Mouse (Mus musculus): ENCODE data around the gene Kif1c. TPM values are rescaled to one million over a fixed set of nuclear protein-coding genes. Genes with fewer than 3 reads are reported as not detected.

The Kif1c gene
- polyA plus RNA-seq, 1 experiment from 2014 or later: 14.3 TPM

GRCm38 (mm10) chr11:70733256-70733655 is 32.9 kb downstream of the Kif1c start:
- Histone ChIP-seq H3K4me2 (ENCODE audit: low read length) (no peak overlapping the region), H3K9me3 (ENCODE audit: control insufficient read depth, low read length) (no peaks in the 10 kb centered on the region), H3K9ac (ENCODE audit: low read length) (no peak overlapping the region), H3K27me3 (replicated peaks; ENCODE audit: control insufficient read depth, insufficient read depth, low read length) (no peaks in the 10 kb centered on the region), H3K27ac (ENCODE audit: low read depth) (no peak overlapping the region), H3K36me3 (ENCODE audit: control insufficient read depth, insufficient read depth, low read length) (peaks cover 15% of the 10 kb centered on the region), H3K4me1 (replicated peaks; ENCODE audit: control insufficient read depth, insufficient read depth, low read length) (no peaks in the 10 kb centered on the region), H3K4me3 (ENCODE audit: low read depth, low read length) (no peak overlapping the region)
- ATAC-seq (replicated peaks; ENCODE audit: low FRiP score, low TSS enrichment, low read depth) (no peak), DNase-seq (ENCODE audit: low spot score) (no peak)
- WGBS: 55% methylated on average over 5 of the region's 5 CpGs

GRCm38 (mm10) chr11:70737749-70738148 is 37.4 kb downstream of the Kif1c start:
- Histone ChIP-seq H3K9ac (ENCODE audit: low read length) (no peak overlapping the region), H3K4me1 (replicated peaks; ENCODE audit: control insufficient read depth, insufficient read depth, low read length) (no peaks in the 10 kb centered on the region), H3K36me3 (ENCODE audit: control insufficient read depth, insufficient read depth, low read length) (no peaks in the 10 kb centered on the region), H3K4me3 (ENCODE audit: low read depth, low read length) (no peak overlapping the region), H3K27ac (ENCODE audit: low read depth) (no peak overlapping the region), H3K4me2 (ENCODE audit: low read length) (no peak overlapping the region), H3K9me3 (ENCODE audit: control insufficient read depth, low read length) (no peaks in the 10 kb centered on the region), H3K27me3 (replicated peaks; ENCODE audit: control insufficient read depth, insufficient read depth, low read length) (no peaks in the 10 kb centered on the region)
- 55% methylated on average over 5 of the region's 5 CpGs for WGBS
- DNase-seq (ENCODE audit: low spot score): no peak
- 0 out of 2 replicates have a peak, but pooled peaks have one; percentile 55 for ATAC-seq (replicated peaks; ENCODE audit: low FRiP score, low TSS enrichment, low read depth)

GRCm38 (mm10) chr11:70741603-70742002 is 41.3 kb downstream of the Kif1c start:
- no peak overlapping the region for H3K4me2 ChIP-seq (ENCODE audit: low read length)
- no peaks in the 10 kb centered on the region for H3K36me3 ChIP-seq (ENCODE audit: control insufficient read depth, insufficient read depth, low read length)
- no peak overlapping the region for H3K27ac ChIP-seq (ENCODE audit: low read depth)
- H3K4me3 ChIP-seq (ENCODE audit: low read depth, low read length): no peak overlapping the region
- H3K9ac ChIP-seq (ENCODE audit: low read length): no peak overlapping the region
- no peaks in the 10 kb centered on the region for H3K4me1 ChIP-seq (replicated peaks; ENCODE audit: control insufficient read depth, insufficient read depth, low read length)
- no peaks in the 10 kb centered on the region for H3K27me3 ChIP-seq (replicated peaks; ENCODE audit: control insufficient read depth, insufficient read depth, low read length)
- H3K9me3 ChIP-seq (ENCODE audit: control insufficient read depth, low read length): no peaks in the 10 kb centered on the region
- 77% methylated on average over 3 of the region's 3 CpGs for WGBS
- ATAC-seq (replicated peaks; ENCODE audit: low FRiP score, low TSS enrichment, low read depth): no peak
- no peak for DNase-seq (ENCODE audit: low spot score)

GRCm38 (mm10) chr11:70742117-70742516 is 41.8 kb downstream of the Kif1c start:
- Histone ChIP-seq H3K36me3 (ENCODE audit: control insufficient read depth, insufficient read depth, low read length) (no peaks in the 10 kb centered on the region), H3K4me2 (ENCODE audit: low read length) (no peak overlapping the region), H3K9ac (ENCODE audit: low read length) (no peak overlapping the region), H3K27ac (ENCODE audit: low read depth) (no peak overlapping the region), H3K4me1 (replicated peaks; ENCODE audit: control insufficient read depth, insufficient read depth, low read length) (no peaks in the 10 kb centered on the region), H3K4me3 (ENCODE audit: low read depth, low read length) (no peak overlapping the region), H3K27me3 (replicated peaks; ENCODE audit: control insufficient read depth, insufficient read depth, low read length) (no peaks in the 10 kb centered on the region), H3K9me3 (ENCODE audit: control insufficient read depth, low read length) (no peaks in the 10 kb centered on the region)
- no peak for DNase-seq (ENCODE audit: low spot score)
- 87% methylated on average over 7 of the region's 7 CpGs for WGBS
- ATAC-seq (replicated peaks; ENCODE audit: low FRiP score, low TSS enrichment, low read depth): no peak

GRCm38 (mm10) chr11:70742581-70743459 is 42.5 kb downstream of the Kif1c start:
- ATAC-seq (replicated peaks; ENCODE audit: low FRiP score, low TSS enrichment, low read depth) (no peak), DNase-seq (ENCODE audit: low spot score) (no peak)
- Histone ChIP-seq H3K27ac (ENCODE audit: low read depth) (no peak overlapping the region), H3K4me2 (ENCODE audit: low read length) (no peak overlapping the region), H3K9ac (ENCODE audit: low read length) (no peak overlapping the region), H3K9me3 (ENCODE audit: control insufficient read depth, low read length) (no peaks in the 10 kb centered on the region), H3K36me3 (ENCODE audit: control insufficient read depth, insufficient read depth, low read length) (no peaks in the 10 kb centered on the region), H3K4me1 (replicated peaks; ENCODE audit: control insufficient read depth, insufficient read depth, low read length) (no peaks in the 10 kb centered on the region), H3K4me3 (ENCODE audit: low read depth, low read length) (no peak overlapping the region), H3K27me3 (replicated peaks; ENCODE audit: control insufficient read depth, insufficient read depth, low read length) (no peaks in the 10 kb centered on the region)
- 78% methylated on average over 12 of the region's 12 CpGs for WGBS

GRCm38 (mm10) chr11:70745636-70746035 is 45.3 kb downstream of the Kif1c start:
- Histone ChIP-seq H3K4me1 (replicated peaks; ENCODE audit: control insufficient read depth, insufficient read depth, low read length) (no peaks in the 10 kb centered on the region), H3K4me3 (ENCODE audit: low read depth, low read length) (no peak overlapping the region), H3K9me3 (ENCODE audit: control insufficient read depth, low read length) (peaks cover 6% of the 10 kb centered on the region), H3K27me3 (replicated peaks; ENCODE audit: control insufficient read depth, insufficient read depth, low read length) (no peaks in the 10 kb centered on the region), H3K27ac (ENCODE audit: low read depth) (no peak overlapping the region), H3K9ac (ENCODE audit: low read length) (no peak overlapping the region), H3K36me3 (ENCODE audit: control insufficient read depth, insufficient read depth, low read length) (no peaks in the 10 kb centered on the region), H3K4me2 (ENCODE audit: low read length) (no peak overlapping the region)
- ATAC-seq (replicated peaks; ENCODE audit: low FRiP score, low TSS enrichment, low read depth) (no peak), DNase-seq (ENCODE audit: low spot score) (no peak)
- WGBS: 74% methylated on average over 7 of the region's 7 CpGs

DNA sequence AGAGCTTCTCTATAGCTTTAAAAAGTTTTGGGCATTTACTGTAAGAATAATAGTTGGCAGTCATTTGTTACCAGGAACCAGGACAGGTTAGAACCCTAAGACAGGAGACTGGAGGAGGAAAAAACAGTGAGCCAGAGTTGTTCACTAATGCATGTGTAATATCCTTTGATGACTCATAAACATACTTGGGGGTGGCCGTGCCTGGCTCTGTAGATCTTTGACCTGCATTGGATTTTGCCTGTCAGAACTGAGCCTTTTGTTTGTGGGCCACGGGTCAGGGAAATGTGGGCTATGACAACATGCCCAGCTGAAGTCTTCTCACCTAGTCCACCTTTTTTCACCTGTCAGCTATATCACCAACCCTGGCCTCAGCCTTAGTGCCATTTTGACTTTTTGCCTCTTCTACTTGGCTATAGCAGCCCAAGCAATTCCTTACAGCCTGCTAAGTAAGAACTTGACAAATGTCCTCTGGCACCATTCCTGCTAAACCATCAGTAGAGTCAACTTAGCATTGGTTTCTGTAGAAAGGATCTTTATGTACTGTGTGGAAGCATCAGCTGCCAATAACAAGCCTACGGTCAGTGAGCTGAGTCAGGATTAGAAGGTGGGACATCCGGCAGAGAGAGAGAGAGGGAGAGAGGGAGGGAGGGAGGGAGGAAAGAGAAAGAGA is 47.7 kb downstream of the Kif1c start:
- no peak overlapping the region for H3K27ac ChIP-seq (ENCODE audit: low read depth)
- H3K4me1 ChIP-seq (replicated peaks; ENCODE audit: control insufficient read depth, insufficient read depth, low read length): no peaks in the 10 kb centered on the region
- no peak overlapping the region for H3K4me3 ChIP-seq (ENCODE audit: low read depth, low read length)
- no peaks in the 10 kb centered on the region for H3K36me3 ChIP-seq (ENCODE audit: control insufficient read depth, insufficient read depth, low read length)
- no peak overlapping the region for H3K4me2 ChIP-seq (ENCODE audit: low read length)
- H3K9me3 ChIP-seq (ENCODE audit: control insufficient read depth, low read length): peaks cover 6% of the 10 kb centered on the region
- no peak overlapping the region for H3K9ac ChIP-seq (ENCODE audit: low read length)
- no peaks in the 10 kb centered on the region for H3K27me3 ChIP-seq (replicated peaks; ENCODE audit: control insufficient read depth, insufficient read depth, low read length)
- 77% methylated on average over 4 of the region's 4 CpGs for WGBS
- ATAC-seq (replicated peaks; ENCODE audit: low FRiP score, low TSS enrichment, low read depth): no peak
- DNase-seq (ENCODE audit: low spot score): no peak

- peak overlapping the region; percentile 55 for H3K27ac ChIP-seq (ENCODE audit: low read depth)
- WGBS: 64% methylated on average over 4 of the region's 4 CpGs
- H3K9ac ChIP-seq (ENCODE audit: low read length): no peak overlapping the region
- H3K4me2 ChIP-seq (ENCODE audit: low read length): no peak overlapping the region
- H3K4me3 ChIP-seq (ENCODE audit: low read depth, low read length): no peak overlapping the region
- H3K27me3 ChIP-seq (replicated peaks; ENCODE audit: control insufficient read depth, insufficient read depth, low read length): no peaks in the 10 kb centered on the region
- peaks cover 6% of the 10 kb centered on the region for H3K9me3 ChIP-seq (ENCODE audit: control insufficient read depth, low read length)
- no peaks in the 10 kb centered on the region for H3K36me3 ChIP-seq (ENCODE audit: control insufficient read depth, insufficient read depth, low read length)
- no peak for DNase-seq (ENCODE audit: low spot score)
- no peaks in the 10 kb centered on the region for H3K4me1 ChIP-seq (replicated peaks; ENCODE audit: control insufficient read depth, insufficient read depth, low read length)
- ATAC-seq (replicated peaks; ENCODE audit: low FRiP score, low TSS enrichment, low read depth): peak; percentile 80
Observed at GRCm38 (mm10) chr11:70752337-70753017, 52.1 kb downstream of the Kif1c start.
